Mouse (Mus musculus): ENCODE results near the gene Cdc25b. TPM values are rescaled to one million over a fixed set of nuclear protein-coding genes. Genes with fewer than 3 reads are reported as not detected.
A peak's percentile ranks its signal among the peaks of the same experiment; 100 is the strongest.

The Cdc25b gene
- total and polyA plus RNA-seq, 3 experiments: 11.6 to 24.0 (median 21.3) TPM

GRCm38 (mm10) chr2:131209969-131210792 lies 23.4 kb downstream of the Cdc25b start:
- Histone ChIP-seq H3K27ac (ENCODE audit: insufficient read depth, low read depth) (peak overlapping the region; percentile 45), H3K9me3 (replicated peaks; ENCODE audit: low read length) (no peaks in the 10 kb centered on the region), H3K4me2 (ENCODE audit: insufficient read depth, low read depth, poor library complexity, severe bottlenecking) (peak overlapping the region; percentile 78), H3K4me3 (replicated peaks in 1 of 3; ENCODE audit: low read depth in 2 of 3, low read length in 2 of 3, poor library complexity in 1 of 3) (peak overlapping the region; percentile 76 to 89 (median 79)), H3K4me1 (ENCODE audit: control insufficient read depth in 1 of 2, insufficient read depth in 2 of 2) (peaks cover 6 to 14% of the 10 kb centered on the region in 2 experiments; a peak in 3 of 4 replicates), H3K27me3 (replicated peaks) (no peaks in the 10 kb centered on the region), H3K79me2 (replicated peaks; ENCODE audit: control insufficient read depth, extremely low read depth, insufficient read depth, poor library complexity, severe bottlenecking) (no peaks in the 10 kb centered on the region), H3K36me3 (replicated peaks in 1 of 2; ENCODE audit: control insufficient read depth in 1 of 2, insufficient read depth in 1 of 2, low read length in 1 of 2) (peaks cover 7 to 24% of the 10 kb centered on the region in 2 experiments), H3K9ac (ENCODE audit: insufficient read depth, low read depth) (peak overlapping the region; percentile 84)
- peak; percentile 83 for TF ChIP-seq UBTF (IDR thresholded peaks at IDR 0.05; ENCODE audit: low read depth, low read length)
- peak; percentile 80 for TF ChIP-seq MXI1 (IDR thresholded peaks at IDR 0.05; ENCODE audit: low read depth, low read length)
- no peak for TF ChIP-seq RCOR1 (conservative IDR thresholded peaks at IDR 0.05; ENCODE audit: low read depth, low read length)
- peak; percentile 40; the same call in 1 of the 2 replicates for TF ChIP-seq BHLHE40 (IDR thresholded peaks at IDR 0.05; ENCODE audit: low read depth, low read length)
- TF ChIP-seq USF2 (conservative IDR thresholded peaks at IDR 0.05; ENCODE audit: low read depth, low read length): no peak
- TF ChIP-seq ETS1 (conservative IDR thresholded peaks at IDR 0.05; ENCODE audit: low read depth, low read length): peak; percentile 57
- peak; percentile 41; the same call in 1 of the 2 replicates for TF ChIP-seq MYC (IDR thresholded peaks at IDR 0.05; ENCODE audit: low read depth, low read length)
- peak; percentile 66 for TF ChIP-seq MEF2A (IDR thresholded peaks at IDR 0.05; ENCODE audit: borderline replicate concordance, low read depth, low read length)
- peak; percentile 63 for TF ChIP-seq RAD21 (IDR thresholded peaks at IDR 0.05; ENCODE audit: low read depth, low read length)
- no peak for TF ChIP-seq ZKSCAN1 (IDR thresholded peaks at IDR 0.05; ENCODE audit: borderline replicate concordance, low read depth, low read length)
- TF ChIP-seq SMC3 (IDR thresholded peaks at IDR 0.05; ENCODE audit: low read depth, low read length): peak; percentile 91
- no peak for TF ChIP-seq CHD1 (IDR thresholded peaks at IDR 0.05; ENCODE audit: low read depth, low read length)
- 0 out of 2 replicates have a peak, but pooled peaks have one; percentile 40 for TF ChIP-seq TBP (conservative IDR thresholded peaks at IDR 0.05; ENCODE audit: low read depth, low read length)
- peak; percentile 74 for TF ChIP-seq IRF4 (IDR thresholded peaks at IDR 0.05; ENCODE audit: low read depth, low read length)
- TF ChIP-seq ZC3H11A (IDR thresholded peaks at IDR 0.05; ENCODE audit: low read depth, low read length): no peak
- TF ChIP-seq JUND (conservative IDR thresholded peaks at IDR 0.05; ENCODE audit: low read depth, low read length): no peak
- TF ChIP-seq JUN (IDR thresholded peaks at IDR 0.05; ENCODE audit: insufficient read depth, low read depth, low read length): no peak
- TF ChIP-seq MAZ (IDR thresholded peaks at IDR 0.05; ENCODE audit: low read depth, low read length): peak; percentile 53; the same call in 1 of the 2 replicates
- peak; percentile 68 for TF ChIP-seq POLR2A (IDR thresholded peaks at IDR 0.05; ENCODE audit: low read depth, low read length)
- peak; percentile 63 to 97 for TF ChIP-seq CTCF (conservative IDR thresholded peaks at IDR 0.05 in 1 of 2, IDR thresholded peaks at IDR 0.05 in 1 of 2; ENCODE audit: low read depth in 2 of 2, low read length in 2 of 2)
- TF ChIP-seq NELFE (IDR thresholded peaks at IDR 0.05; ENCODE audit: low read depth, low read length): peak; percentile 64
- TF ChIP-seq MAX (IDR thresholded peaks at IDR 0.05; ENCODE audit: low read length): peak; percentile 85; the same call in 1 of the 2 replicates
- peak; percentile 89; the same call in 1 of the 2 replicates for TF ChIP-seq GABPA (IDR thresholded peaks at IDR 0.05; ENCODE audit: insufficient replicate concordance, low read depth, low read length)
- no peak for TF ChIP-seq ZNF384 (IDR thresholded peaks at IDR 0.05; ENCODE audit: low read depth, low read length)
- no peak for TF ChIP-seq EP300 (IDR thresholded peaks at IDR 0.05; ENCODE audit: low read length)
- peak; percentile 81 for TF ChIP-seq ELF1 (IDR thresholded peaks at IDR 0.05; ENCODE audit: low read depth, low read length)
- TF ChIP-seq E2F4 (IDR thresholded peaks at IDR 0.05; ENCODE audit: insufficient replicate concordance, low read depth, low read length): no peak
- TF ChIP-seq PAX5 (IDR thresholded peaks at IDR 0.05; ENCODE audit: low read length): no peak
- peak; percentile 60 for TF ChIP-seq TCF12 (IDR thresholded peaks at IDR 0.05; ENCODE audit: low read depth, low read length)
- peak; percentile 97 for TF ChIP-seq KAT2A (IDR thresholded peaks at IDR 0.05; ENCODE audit: insufficient replicate concordance, low read length)
- TF ChIP-seq HCFC1 (IDR thresholded peaks at IDR 0.05; ENCODE audit: low read depth, low read length): peak; percentile 100
- peak; percentile 38; the same call in 1 of the 2 replicates for TF ChIP-seq ZMIZ1 (IDR thresholded peaks at IDR 0.05; ENCODE audit: low read depth, low read length)
- no peak for TF ChIP-seq MAFK (IDR thresholded peaks at IDR 0.05; ENCODE audit: insufficient replicate concordance, low read length)
- peak; percentile 94 for TF ChIP-seq SIN3A (IDR thresholded peaks at IDR 0.05; ENCODE audit: low read length)
- TF ChIP-seq POLR2AphosphoS2 (IDR thresholded peaks at IDR 0.05; ENCODE audit: low read depth, low read length): no peak
- peak; percentile 44; the same call in 1 of the 2 replicates for TF ChIP-seq NRF1 (IDR thresholded peaks at IDR 0.05; ENCODE audit: low read depth, low read length)
- TF ChIP-seq USF1 (IDR thresholded peaks at IDR 0.05; ENCODE audit: low read depth, low read length): no peak
- TF ChIP-seq CHD2 (IDR thresholded peaks at IDR 0.05; ENCODE audit: low read length): peak; percentile 80
- DNase-seq (ENCODE audit: extremely low read depth): peak; percentile 90
- dilution Hi-C loops (cut with MboI; ENCODE audit: extremely low pct_ligation_motif_present, extremely low pct_unique_long_range_greater_than_20kb, low sequenced_read_pairs): no loop called here
- in situ Hi-C loops (cut with MboI; ENCODE audit: low pct_ligation_motif_present, low pct_unique_long_range_greater_than_20kb, low sequenced_read_pairs): no loop called here
